Mouse (Mus musculus): ENCODE results near the gene Arrdc5. TPM values are rescaled to one million over a fixed set of nuclear protein-coding genes. Genes with fewer than 3 reads are reported as not detected.
"Not testable (repeated sequence)": the region's sequence is repeated elsewhere in the genome, so short reads cannot be mapped to it uniquely, and the experiment has no call there.

Arrdc5 gene
- polyA plus RNA-seq, 1 experiment, result not detected

- peaks cover 8% of the 10 kb centered on the region for H3K4me1 ChIP-seq (ENCODE audit: control insufficient read depth, insufficient read depth, low read length)
- no peak overlapping the region for H3K4me3 ChIP-seq (ENCODE audit: insufficient read depth, low read length)
- TF ChIP-seq POLR2A (IDR thresholded peaks at IDR 0.05; ENCODE audit: low read depth, low read length) (no peak), CTCF (IDR thresholded peaks at IDR 0.05; ENCODE audit: borderline replicate concordance, insufficient read depth, low read length) (no peak)
- no peak overlapping the region for H3K27ac ChIP-seq (ENCODE audit: insufficient read depth, low read length)
These were observed 38.9 kb downstream of the Arrdc5 start for GRCm38 (mm10) chr17:56261166-56261565.

GRCm38 (mm10) chr17:56259301-56260037 lies 40.6 kb downstream of the Arrdc5 start:
- no peak for TF ChIP-seq CTCF (IDR thresholded peaks at IDR 0.05; ENCODE audit: borderline replicate concordance, insufficient read depth, low read length)
- no peak for TF ChIP-seq POLR2A (IDR thresholded peaks at IDR 0.05; ENCODE audit: low read depth, low read length)
- H3K4me1 ChIP-seq (ENCODE audit: control insufficient read depth, insufficient read depth, low read length), result peaks cover 5% of the 10 kb centered on the region; the same call in 1 of the 2 replicates
- H3K4me3 ChIP-seq (ENCODE audit: insufficient read depth, low read length), result no peak overlapping the region
- H3K27ac ChIP-seq (ENCODE audit: insufficient read depth, low read length), result no peak overlapping the region

GRCm38 (mm10) chr17:56258812-56259211 lies 41.3 kb downstream of the Arrdc5 start:
- not testable (repeated sequence) for H3K4me3 ChIP-seq (ENCODE audit: insufficient read depth, low read length); H3K4me1 ChIP-seq (ENCODE audit: control insufficient read depth, insufficient read depth, low read length); H3K27ac ChIP-seq (ENCODE audit: insufficient read depth, low read length)

DNA sequence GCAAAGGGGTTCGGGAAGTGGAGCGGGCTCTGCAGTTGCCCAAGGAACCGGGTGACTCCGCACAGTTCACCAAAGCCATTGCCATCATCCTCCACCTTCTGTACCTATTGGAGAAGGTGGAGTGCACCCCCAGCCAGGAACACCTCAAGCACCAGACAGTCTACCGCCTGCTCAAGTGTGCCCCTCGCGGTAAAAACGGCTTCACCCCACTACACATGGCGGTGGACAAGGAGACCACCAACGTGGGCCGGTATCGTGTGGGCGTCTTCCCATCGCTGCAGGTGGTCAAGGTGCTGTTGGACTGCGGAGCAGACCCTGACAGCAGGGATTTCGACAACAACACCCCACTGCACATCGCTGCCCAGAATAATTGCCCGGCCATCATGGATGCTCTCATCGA lies 41.8 kb downstream of the Arrdc5 start:
- not testable (repeated sequence) for H3K4me3 ChIP-seq (ENCODE audit: insufficient read depth, low read length); H3K4me1 ChIP-seq (ENCODE audit: control insufficient read depth, insufficient read depth, low read length); H3K27ac ChIP-seq (ENCODE audit: insufficient read depth, low read length)

GRCm38 (mm10) chr17:56257181-56257894 lies 42.7 kb downstream of the Arrdc5 start:
- H3K4me1 ChIP-seq (ENCODE audit: control insufficient read depth, insufficient read depth, low read length), result peaks cover 5% of the 10 kb centered on the region; the same call in 1 of the 2 replicates
- peak overlapping the region; percentile 66 for H3K4me3 ChIP-seq (ENCODE audit: insufficient read depth, low read length)
- H3K27ac ChIP-seq (ENCODE audit: insufficient read depth, low read length), result no peak overlapping the region
- TF ChIP-seq POLR2A (IDR thresholded peaks at IDR 0.05; ENCODE audit: low read depth, low read length) (no peak), CTCF (IDR thresholded peaks at IDR 0.05; ENCODE audit: borderline replicate concordance, insufficient read depth, low read length) (no peak)

DNA sequence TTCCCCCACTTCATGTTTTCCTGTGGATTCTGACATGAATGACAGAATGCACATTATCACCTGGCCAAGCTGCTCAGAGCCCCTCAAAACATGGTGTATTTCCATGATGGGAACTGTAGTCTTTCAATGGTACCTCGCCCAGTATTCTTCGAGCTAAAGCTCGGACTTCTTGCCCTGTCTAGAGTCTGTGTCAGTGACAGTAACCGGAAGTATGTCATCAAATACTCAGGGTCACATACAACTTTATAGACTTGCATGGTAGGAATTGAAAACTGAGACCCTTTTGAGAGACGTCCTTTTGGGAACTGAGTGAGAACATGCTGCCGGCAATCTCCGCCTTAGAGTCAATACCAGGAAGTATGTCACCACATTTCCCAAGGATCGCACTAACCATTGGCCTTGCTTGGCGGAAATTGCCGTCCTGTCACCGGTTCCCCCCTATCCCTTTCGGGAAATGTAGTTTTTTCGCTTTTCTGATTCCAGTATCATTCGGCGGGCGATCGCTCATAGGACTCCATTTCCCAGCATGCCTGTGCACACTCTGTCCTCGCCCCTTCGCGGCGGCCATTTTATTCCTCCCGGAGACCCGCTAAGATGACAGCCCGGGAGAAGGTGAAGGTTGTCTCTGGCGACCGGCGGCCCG lies 43.7 kb downstream of the Arrdc5 start, which contains the start of gene Fem1a:
Fem1a (plus strand) TSS at position 572 of the 643 bp plus-strand sequence.
- TF ChIP-seq POLR2A (IDR thresholded peaks at IDR 0.05; ENCODE audit: low read depth, low read length) (peak; percentile 64), CTCF (IDR thresholded peaks at IDR 0.05; ENCODE audit: borderline replicate concordance, insufficient read depth, low read length) (no peak)
- Histone ChIP-seq H3K27ac (ENCODE audit: insufficient read depth, low read length) (peak within 1 kb of the TSS; percentile 86), H3K4me1 (ENCODE audit: control insufficient read depth, insufficient read depth, low read length) (peaks cover 5% of the 10 kb centered on the region; the same call in 1 of the 2 replicates), H3K4me3 (ENCODE audit: insufficient read depth, low read length) (peak within 1 kb of the TSS; percentile 66)

GRCm38 (mm10) chr17:56255863-56256238 lies 44.2 kb downstream of the Arrdc5 start:
- Histone ChIP-seq H3K4me3 (ENCODE audit: insufficient read depth, low read length) (peak overlapping the region; percentile 57), H3K27ac (ENCODE audit: insufficient read depth, low read length) (peak overlapping the region; percentile 86), H3K4me1 (ENCODE audit: control insufficient read depth, insufficient read depth, low read length) (peaks cover 5% of the 10 kb centered on the region; the same call in 1 of the 2 replicates)
- TF ChIP-seq CTCF (IDR thresholded peaks at IDR 0.05; ENCODE audit: borderline replicate concordance, insufficient read depth, low read length) (peak; percentile 85), POLR2A (IDR thresholded peaks at IDR 0.05; ENCODE audit: low read depth, low read length) (peak; percentile 30; the same call in 1 of the 2 replicates)

GRCm38 (mm10) chr17:56255429-56255828 lies 44.7 kb downstream of the Arrdc5 start:
- H3K27ac ChIP-seq (ENCODE audit: insufficient read depth, low read length), result no peak overlapping the region
- H3K4me3 ChIP-seq (ENCODE audit: insufficient read depth, low read length), result no peak overlapping the region
- peaks cover 5% of the 10 kb centered on the region; the same call in 1 of the 2 replicates for H3K4me1 ChIP-seq (ENCODE audit: control insufficient read depth, insufficient read depth, low read length)
- peak; percentile 61; the same call in 1 of the 2 replicates for TF ChIP-seq CTCF (IDR thresholded peaks at IDR 0.05; ENCODE audit: borderline replicate concordance, insufficient read depth, low read length)
- no peak for TF ChIP-seq POLR2A (IDR thresholded peaks at IDR 0.05; ENCODE audit: low read depth, low read length)

DNA sequence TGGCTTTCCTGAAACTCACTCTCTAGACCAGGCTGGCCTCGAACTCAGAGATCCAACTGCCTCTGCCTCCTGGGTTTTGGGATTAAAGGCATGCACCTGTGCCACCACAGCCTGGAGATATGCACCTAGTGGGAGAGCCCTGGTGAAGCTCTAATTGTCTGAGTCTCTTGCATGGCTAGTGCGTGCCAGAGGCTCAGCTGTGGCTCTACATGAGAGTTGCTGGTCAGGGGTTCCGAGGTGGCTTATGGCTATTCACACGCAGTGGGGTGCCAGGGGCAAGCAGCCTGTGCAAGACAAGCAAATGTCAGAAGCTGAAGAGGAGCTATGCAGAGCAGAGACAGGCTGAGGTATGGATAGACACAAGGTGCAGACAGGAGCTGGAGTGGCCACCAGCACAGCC lies 45.4 kb downstream of the Arrdc5 start:
- H3K27ac ChIP-seq (ENCODE audit: insufficient read depth, low read length), result no peak overlapping the region
- H3K4me3 ChIP-seq (ENCODE audit: insufficient read depth, low read length), result no peak overlapping the region
- TF ChIP-seq POLR2A (IDR thresholded peaks at IDR 0.05; ENCODE audit: low read depth, low read length) (no peak), CTCF (IDR thresholded peaks at IDR 0.05; ENCODE audit: borderline replicate concordance, insufficient read depth, low read length) (no peak)
- no peaks in the 10 kb centered on the region; the same call in 1 of the 2 replicates for H3K4me1 ChIP-seq (ENCODE audit: control insufficient read depth, insufficient read depth, low read length)

Data from embryonic fibroblast, embryonic 13.5 days (primary cell).